In genomic region chr2:5080053-5080787, GRCm38 (mm10) we compare ENCODE assay signal across 8 mouse cellular contexts. TPM values are rescaled to one million over a fixed set of nuclear protein-coding genes. Genes with fewer than 3 reads are reported as not detected.
DNase-seq lines count a peak whose midpoint lies in the region; ATAC-seq and TF ChIP-seq lines count a peak whose summit lies in the region.

No protein-coding gene starts in this region.

- whole genome bisulfite sequencing in forebrain, postnatal 0 days = 4% methylated on average over 14 of the region's 14 CpGs
- 11% methylated on average over 14 of the region's 14 CpGs for WGBS in liver, embryonic 14.5 days (ENCODE audit: insufficient replicate concordance)

- no peak overlapping the region for H3K27ac ChIP-seq in forebrain, postnatal 0 days (ENCODE audit: low read depth, low read length)
- no peak overlapping the region for H3K27ac ChIP-seq in liver, embryonic 14.5 days

- peak; percentile 91 for ATAC-seq in forebrain, postnatal 0 days
- no peak for ATAC-seq in liver, embryonic 14.5 days (ENCODE audit: insufficient read depth)

- peak; percentile 92 for TF ChIP-seq CTCF in forebrain, postnatal 0 days (IDR thresholded peaks at IDR 0.05; ENCODE audit: low read depth)
- peak; percentile 88 for TF ChIP-seq CTCF in liver, embryonic 14.5 days (IDR thresholded peaks at IDR 0.05; ENCODE audit: low read depth)

- no peaks in the 10 kb centered on the region for H3K4me1 ChIP-seq in forebrain, postnatal 0 days (ENCODE audit: insufficient read depth)
- H3K4me1 ChIP-seq in liver, embryonic 14.5 days (replicated peaks; ENCODE audit: control insufficient read depth in 2 of 2, insufficient read depth in 2 of 2, low read length in 1 of 2) = peaks cover 24 to 35% of the 10 kb centered on the region in 2 experiments

- no peak for TF ChIP-seq EP300 in liver, embryonic 14.5 days (IDR thresholded peaks at IDR 0.05; ENCODE audit: low read depth)

- no peaks in the 10 kb centered on the region for H3K36me3 ChIP-seq in forebrain, postnatal 0 days (ENCODE audit: insufficient read depth)
- H3K36me3 ChIP-seq in liver, embryonic 14.5 days (replicated peaks; ENCODE audit: control insufficient read depth, insufficient read depth, low read depth) = no peaks in the 10 kb centered on the region

- H3K9me3 ChIP-seq in forebrain, postnatal 0 days (ENCODE audit: low read length) = no peaks in the 10 kb centered on the region
- peaks cover 2% of the 10 kb centered on the region; the same call in 1 of the 2 replicates for H3K9me3 ChIP-seq in liver, embryonic 14.5 days (ENCODE audit: control insufficient read depth, low read length)

- H3K4me3 ChIP-seq in forebrain, postnatal 0 days (ENCODE audit: low read depth, low read length) = peak overlapping the region; percentile 29
- H3K4me3 ChIP-seq in liver, embryonic 14.5 days (ENCODE audit: insufficient read depth in 1 of 2, low read depth in 2 of 2, low read length in 2 of 2) = peak overlapping the region in 1 of 2 experiments; percentile 14; a peak in 1 of 4 replicates

- peak; percentile 30 to 38 for DNase-seq in urinary bladder, postnatal 36 days (ENCODE audit: low spot score in 2 of 2)
- no peak for DNase-seq in urinary bladder, adult 2 months (ENCODE audit: low spot score)
- DNase-seq in cerebellum, adult 8-10 months = peak; percentile 25
- DNase-seq in forebrain, postnatal 0 days = peak; percentile 89
- peak; percentile 21 for DNase-seq in induced T-regulatory cell, adult 2 months (ENCODE audit: low read depth)
- DNase-seq in liver, embryonic 14.5 days (ENCODE audit: low read depth in 3 of 3, low spot score in 3 of 3) = peak in 2 of 3 experiments; percentile 29 to 52
- DNase-seq in ovary, postnatal 36 days (ENCODE audit: low spot score) = peak; percentile 21
- DNase-seq in spleen, postnatal 14 days (ENCODE audit: low spot score in 2 of 2) = no peak

- no peaks in the 10 kb centered on the region for H3K27me3 ChIP-seq in forebrain, postnatal 0 days (ENCODE audit: insufficient read depth, low read length)
- no peaks in the 10 kb centered on the region for H3K27me3 ChIP-seq in liver, embryonic 14.5 days (ENCODE audit: control insufficient read depth, insufficient read depth, low read length)

- peak overlapping the region; percentile 45 for H3K9ac ChIP-seq in forebrain, postnatal 0 days
- H3K9ac ChIP-seq in liver, embryonic 14.5 days (replicated peaks) = no peak overlapping the region; the same call in 1 of the 2 replicates

- H3K4me2 ChIP-seq in forebrain, postnatal 0 days (ENCODE audit: low read depth) = peak overlapping the region; percentile 55
- peak overlapping the region; percentile 43 for H3K4me2 ChIP-seq in liver, embryonic 14.5 days (ENCODE audit: low read depth)

RNA-seq across cellular contexts. Expression of gene Optn, which starts 16.4 kb away (rescaled TPM):
- 10.0 and 18.1 TPM in 2 replicates for polyA plus RNA-seq in urinary bladder, adult 2 months (2012; rRNA removed)
- 24.1 and 25.1 TPM in 2 replicates for total RNA-seq in forebrain, postnatal 0 days (2014; rRNA removed)
- 12.5 and 16.7 TPM in 2 replicates for polyA plus RNA-seq in forebrain, postnatal 0 days (2015; fragmentation: Nextera tagmentation; extraction: Ambion mirVana)
- polyA plus RNA-seq in liver, embryonic 14.5 days (2012; rRNA removed) = 3.5 and 6.4 TPM in 2 replicates
- 15.3 and 15.6 TPM in 2 replicates for polyA plus RNA-seq in liver, embryonic 14.5 days (2014; fragmentation: Nextera tagmentation; extraction: Ambion mirVana)

RNA-seq across cellular contexts. Expression of gene Ccdc3, which starts 57.4 kb away (rescaled TPM):
- 33.4 and 51.8 TPM in 2 replicates for polyA plus RNA-seq in urinary bladder, adult 2 months (2012; rRNA removed)
- 9.2 and 9.9 TPM in 2 replicates for total RNA-seq in forebrain, postnatal 0 days (2014; rRNA removed)
- 2.9 and 4.7 TPM in 2 replicates for polyA plus RNA-seq in forebrain, postnatal 0 days (2015; fragmentation: Nextera tagmentation; extraction: Ambion mirVana)
- polyA plus RNA-seq in liver, embryonic 14.5 days (2012; rRNA removed) = 2.2 and 2.7 TPM in 2 replicates
- polyA plus RNA-seq in liver, embryonic 14.5 days (2014; fragmentation: Nextera tagmentation; extraction: Ambion mirVana) = 2.7 and 3.0 TPM in 2 replicates

Comparison
In these comparisons a context has a peak if more than half of its experiments do, and no peak if none do; other contexts are left out.
1. DNase-seq: peak in urinary bladder, postnatal 36 days (2 of 2), cerebellum, adult 8-10 months (single experiment), forebrain, postnatal 0 days (single experiment), induced T-regulatory cell, adult 2 months (single experiment), liver, embryonic 14.5 days (2 of 3) and ovary, postnatal 36 days (single experiment); none in urinary bladder, adult 2 months (single experiment) and spleen, postnatal 14 days (0 of 2).